Mouse (Mus musculus) ES-E14 (cell line): ENCODE measurements around the gene Zfp423.

Experiments
- CHD2 ChIP-seq: IDR thresholded peaks from 2 replicates; pipeline ENCODE4 v1.6.1; 2014; ENCODE audit warnings: mild to moderate bottlenecking, low read depth, low read length, inconsistent platforms
- MAFK ChIP-seq: IDR thresholded peaks from 2 replicates; pipeline ENCODE4 v1.6.1; 2014; ENCODE audit warnings: mild to moderate bottlenecking, low read depth, low read length, inconsistent platforms; ENCODE audit not compliant: insufficient read depth

GRCm38 (mm10) chr8:87713946-87714345 lies 245.4 kb downstream of the Zfp423 start:
- TF ChIP-seq MAFK = no peak
- no peak for TF ChIP-seq CHD2
